Mouse (Mus musculus) liver, embryonic 11.5 days (tissue): ENCODE measurements around the gene Srrm4. TPM values are rescaled to one million over a fixed set of nuclear protein-coding genes. Genes with fewer than 3 reads are reported as not detected.
"Not testable (repeated sequence)": the region's sequence is repeated elsewhere in the genome, so short reads cannot be mapped to it uniquely, and the experiment has no call there.

Experiments
- ATAC-seq: fragments of 200-750 bp; cut with Nextera tagmentation; replicated peaks from 2 replicates; pipeline ENCODE4 v1.8.0; 2017; ENCODE audit warnings: moderate number of reproducible peaks, mild to moderate bottlenecking, moderate TSS enrichment, moderate library complexity; ENCODE audit not compliant: low FRiP score
- DNase-seq: peaks from one replicate; pipeline ENCODE4 v3.0.0-alpha.2; 2017; ENCODE audit warnings: low spot score
- H3K27ac ChIP-seq: fragments of 300-500 bp; sonication (generic); 2 replicates; pipeline ENCODE4 v1.5.1; 2014; ENCODE audit warnings: mild to moderate bottlenecking, low read depth, low read length, control low read depth
- H3K27me3 ChIP-seq: fragments of 300-500 bp; sonication (generic); replicated peaks from 2 replicates; pipeline ENCODE4 v1.6.1; 2014; ENCODE audit warnings: low read length, mixed read lengths; ENCODE audit not compliant: control insufficient read depth, insufficient read depth
- H3K36me3 ChIP-seq: fragments of 300-500 bp; sonication (generic); 2 replicates; pipeline ENCODE4 v1.6.1; 2014; ENCODE audit warnings: mild to moderate bottlenecking, low read length, moderate library complexity, mixed read lengths; ENCODE audit not compliant: control insufficient read depth, insufficient read depth
- H3K4me1 ChIP-seq: fragments of 300-500 bp; sonication (generic); replicated peaks from 2 replicates; pipeline ENCODE4 v1.6.1; 2014; ENCODE audit warnings: low read length, mixed read lengths; ENCODE audit not compliant: control insufficient read depth, insufficient read depth
- H3K4me2 ChIP-seq: fragments of 300-500 bp; sonication (generic); 2 replicates; pipeline ENCODE4 v1.6.1; 2014; ENCODE audit warnings: mild to moderate bottlenecking, control low read depth, moderate library complexity
- H3K4me3 ChIP-seq: fragments of 300-500 bp; sonication (generic); 2 replicates; pipeline ENCODE4 v1.5.1; 2014; ENCODE audit warnings: low read depth, low read length, control low read depth
- H3K9ac ChIP-seq: fragments of 300-500 bp; sonication (generic); 2 replicates; pipeline ENCODE4 v1.6.1; 2014; ENCODE audit warnings: low read depth, low read length, control low read depth
- H3K9me3 ChIP-seq: fragments of 300-500 bp; sonication (generic); 2 replicates; pipeline ENCODE4 v1.6.1; 2016; ENCODE audit warnings: low read length, inconsistent platforms, mixed read lengths; ENCODE audit not compliant: control insufficient read depth
- WGBS: fragments of 180-500 bp; shearing (Covaris S2); extraction: QIAGEN DNeasy Blood & Tissue Kit; methylation state at CpG from one replicate; pipeline ENCODE4 v1.1.7; 2014; 5-methylcytosine and 5-hydroxymethylcytosine counted together
- polyA plus RNA-seq: library from polyadenylated mRNA; unstranded; fragments of >200 nt; fragmentation: Nextera tagmentation; extraction: Ambion mirVana; gene quantifications from 2 replicates; pipeline ENCODE4 v1.2.1, GENCODE M21; 2014

Srrm4 gene
- polyA plus RNA-seq, 1 experiment from 2014 or later = 0.11 TPM

GRCm38 (mm10) chr5:116436117-116436516, 155.5 kb downstream of the Srrm4 start:
- no peaks in the 10 kb centered on the region for H3K4me1 ChIP-seq
- H3K9me3 ChIP-seq = no peaks in the 10 kb centered on the region
- no peak for ATAC-seq

GRCm38 (mm10) chr5:116434976-116435850, 156.4 kb downstream of the Srrm4 start:
- no peaks in the 10 kb centered on the region for H3K36me3 ChIP-seq
- H3K4me3 ChIP-seq = no peak overlapping the region
- 61% methylated on average over 13 of the region's 13 CpGs for WGBS
- ATAC-seq (no peak), DNase-seq (no peak)
- H3K9ac ChIP-seq = no peak overlapping the region
- H3K4me2 ChIP-seq = no peak overlapping the region
- H3K27ac ChIP-seq = no peak overlapping the region
- no peaks in the 10 kb centered on the region for H3K4me1 ChIP-seq
- H3K9me3 ChIP-seq = no peaks in the 10 kb centered on the region
- H3K27me3 ChIP-seq = no peaks in the 10 kb centered on the region

More at GRCm38 (mm10) chr5:116436117-116436516, 155.5 kb downstream of the Srrm4 start:
- Histone ChIP-seq H3K4me2 (no peak overlapping the region), H3K9ac (no peak overlapping the region), H3K27ac (no peak overlapping the region), H3K27me3 (no peaks in the 10 kb centered on the region), H3K36me3 (no peaks in the 10 kb centered on the region), H3K4me3 (no peak overlapping the region)
- DNase-seq = no peak

- H3K36me3 ChIP-seq = no peaks in the 10 kb centered on the region
- H3K27ac ChIP-seq = no peak overlapping the region
- H3K4me1 ChIP-seq = no peaks in the 10 kb centered on the region
- no peak overlapping the region for H3K4me3 ChIP-seq
- DNase-seq (no peak), ATAC-seq (no peak)
- no peak overlapping the region for H3K9ac ChIP-seq
- H3K9me3 ChIP-seq = no peaks in the 10 kb centered on the region
- H3K4me2 ChIP-seq = no peak overlapping the region
- WGBS = 63% methylated on average over 7 of the region's 7 CpGs
- H3K27me3 ChIP-seq = no peaks in the 10 kb centered on the region
Observed at GRCm38 (mm10) chr5:116432871-116433270, 158.7 kb downstream of the Srrm4 start.

GRCm38 (mm10) chr5:116426701-116427100, 164.9 kb downstream of the Srrm4 start:
- WGBS = 74% methylated on average over 2 of the region's 2 CpGs

DNA sequence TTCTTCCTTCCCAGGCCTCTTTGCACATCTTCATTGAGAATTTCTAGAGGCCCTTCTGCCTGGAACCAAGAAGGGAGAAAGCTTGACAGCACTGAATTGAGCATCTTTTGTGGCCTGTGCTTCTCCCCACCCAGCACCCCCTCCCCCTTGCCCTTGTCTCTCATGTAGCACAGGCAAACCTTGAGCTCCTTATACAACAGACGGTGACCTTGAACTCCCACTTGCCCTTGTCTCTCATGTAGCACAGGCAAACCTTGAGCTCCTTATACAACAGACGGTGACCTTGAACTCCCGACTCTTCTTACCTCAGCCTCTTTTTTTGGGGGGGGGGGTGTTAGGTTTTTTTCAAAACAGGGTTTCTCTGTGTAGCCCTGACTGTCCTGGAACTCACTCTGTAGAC, 165.9 kb downstream of the Srrm4 start:
- DNase-seq = not testable (repeated sequence)

More at GRCm38 (mm10) chr5:116426701-116427100, 164.9 kb downstream of the Srrm4 start:
- Histone ChIP-seq H3K27ac (no peak overlapping the region), H3K9me3 (no peaks in the 10 kb centered on the region), H3K9ac (no peak overlapping the region), H3K27me3 (no peaks in the 10 kb centered on the region; the same call in 1 of the 2 replicates), H3K4me3 (no peak overlapping the region), H3K4me2 (no peak overlapping the region), H3K36me3 (no peaks in the 10 kb centered on the region), H3K4me1 (peaks cover 8% of the 10 kb centered on the region; the same call in 1 of the 2 replicates)
- DNase-seq (no peak), ATAC-seq (no peak)

DNA sequence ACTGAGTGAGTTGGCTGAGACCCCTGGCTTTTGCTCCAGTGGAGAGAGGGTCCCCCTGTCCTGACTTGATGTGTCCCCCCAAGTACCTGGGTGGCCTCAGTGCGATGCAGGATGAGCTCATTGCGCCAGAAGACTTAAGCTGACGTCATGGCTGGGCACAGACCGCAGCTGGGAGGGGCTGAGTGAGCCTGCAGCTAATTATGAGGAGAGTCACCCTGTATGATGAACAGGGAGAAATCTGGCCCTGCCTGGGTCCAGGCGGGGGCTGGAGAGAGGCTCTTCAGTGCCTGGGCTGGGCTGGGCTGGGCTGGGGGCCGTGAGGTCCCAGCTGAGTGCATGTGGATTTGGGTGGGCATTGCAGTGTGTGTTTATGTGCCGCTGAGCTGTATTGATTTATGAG, 166.3 kb downstream of the Srrm4 start:
- 66% methylated on average over 7 of the region's 7 CpGs for WGBS
- Histone ChIP-seq H3K9me3 (no peaks in the 10 kb centered on the region), H3K4me3 (no peak overlapping the region), H3K27ac (no peak overlapping the region), H3K36me3 (no peaks in the 10 kb centered on the region), H3K4me1 (peaks cover 13% of the 10 kb centered on the region), H3K27me3 (no peaks in the 10 kb centered on the region; the same call in 1 of the 2 replicates), H3K9ac (no peak overlapping the region), H3K4me2 (no peak overlapping the region)
- ATAC-seq = no peak
- no peak for DNase-seq

More for the DNA sequence above, 165.9 kb downstream of the Srrm4 start:
- ATAC-seq, H3K4me2 ChIP-seq, H3K9me3 ChIP-seq, H3K4me3 ChIP-seq, H3K27ac ChIP-seq, H3K36me3 ChIP-seq, H3K9ac ChIP-seq, H3K27me3 ChIP-seq: not testable (repeated sequence)
- 89% methylated on average over 3 of the region's 3 CpGs for WGBS
- peaks cover 10% of the 10 kb centered on the region for H3K4me1 ChIP-seq

GRCm38 (mm10) chr5:116423746-116424145, 167.9 kb downstream of the Srrm4 start:
- no peak overlapping the region for H3K4me3 ChIP-seq
- ATAC-seq (no peak), DNase-seq (no peak)
- H3K4me2 ChIP-seq = no peak overlapping the region
- no peak overlapping the region for H3K27ac ChIP-seq
- H3K4me1 ChIP-seq = peaks cover 13% of the 10 kb centered on the region
- no peaks in the 10 kb centered on the region; the same call in 1 of the 2 replicates for H3K27me3 ChIP-seq
- no peak overlapping the region for H3K9ac ChIP-seq
- no peaks in the 10 kb centered on the region for H3K9me3 ChIP-seq
- no peaks in the 10 kb centered on the region for H3K36me3 ChIP-seq
- 78% methylated on average over 8 of the region's 8 CpGs for WGBS

DNA sequence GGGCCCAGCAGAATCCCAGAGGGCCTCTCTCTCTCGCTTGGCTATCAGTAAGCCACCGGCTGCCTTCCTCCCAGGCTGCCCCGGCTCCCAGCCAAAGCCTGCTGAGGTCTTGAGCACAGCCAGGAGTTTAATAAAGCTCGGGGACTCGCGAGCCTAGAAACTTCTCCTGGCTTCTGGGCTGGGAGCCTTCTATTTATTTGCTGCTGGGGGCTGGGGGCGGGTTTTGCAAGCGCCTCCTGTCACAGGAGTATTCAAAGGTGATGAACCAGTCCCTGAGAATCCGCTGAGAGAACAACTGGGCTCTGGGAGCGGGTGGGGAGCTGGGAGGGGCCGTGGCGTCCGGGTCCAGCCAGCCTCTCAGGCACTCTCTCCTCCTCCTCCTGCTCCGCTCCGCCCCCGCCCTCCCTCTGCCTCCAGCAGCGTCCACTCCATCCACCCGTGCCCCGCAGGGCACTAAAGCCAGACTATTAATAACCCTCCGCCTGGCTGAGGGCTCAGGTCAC, 168.9 kb downstream of the Srrm4 start, which contains the start of gene Hspb8:
TSS of gene Hspb8 (minus strand) at position 166 of the 503 bp plus-strand sequence.
- peak within 1 kb of the TSS; percentile 29 for H3K4me3 ChIP-seq
- peak; percentile 42; the same call in 1 of the 2 replicates for ATAC-seq
- no peaks in the 10 kb centered on the region for H3K36me3 ChIP-seq
- peak within 1 kb of the TSS; percentile 39; the same call in 1 of the 2 replicates for H3K9ac ChIP-seq
- H3K4me2 ChIP-seq = peak within 1 kb of the TSS; percentile 53
- WGBS = 2% methylated on average over 17 of the region's 20 CpGs
- no peaks in the 10 kb centered on the region for H3K9me3 ChIP-seq
- peaks cover 13% of the 10 kb centered on the region for H3K4me1 ChIP-seq
- no peaks in the 10 kb centered on the region; the same call in 1 of the 2 replicates for H3K27me3 ChIP-seq
- DNase-seq = peak; percentile 54
- H3K27ac ChIP-seq = no peak within 1 kb of the TSS
